Mouse (Mus musculus) neural tube, embryonic 11.5 days (tissue): ENCODE data around the gene Lat2. TPM values are rescaled to one million over a fixed set of nuclear protein-coding genes. Genes with fewer than 3 reads are reported as not detected.

ENCODE experiments used
- ATAC-seq: fragments of 200-750 bp; cut with Nextera tagmentation; 2 replicates; pipeline ENCODE4 v1.8.0; 2017; ENCODE audit warnings: moderate number of reproducible peaks, mild to moderate bottlenecking, moderate TSS enrichment, moderate library complexity; ENCODE audit not compliant: insufficient read depth, low FRiP score, low TSS enrichment
- DNase-seq: peaks from one replicate; pipeline ENCODE4 v3.0.0-alpha.2; 2015; ENCODE audit warnings: low spot score
- H3K27ac ChIP-seq: fragments of 300-500 bp; sonication (generic); 2 replicates; pipeline ENCODE4 v1.5.1; 2014; ENCODE audit warnings: low read depth, mild to moderate bottlenecking, low read length
- H3K27me3 ChIP-seq: fragments of 300-500 bp; sonication (generic); 2 replicates; pipeline ENCODE4 v1.6.1; 2014; ENCODE audit warnings: mild to moderate bottlenecking, low read length, mixed read lengths; ENCODE audit not compliant: control insufficient read depth, insufficient read depth
- H3K36me3 ChIP-seq: fragments of 300-500 bp; sonication (generic); 2 replicates; pipeline ENCODE4 v1.6.1; 2014; ENCODE audit warnings: mild to moderate bottlenecking, low read length, moderate library complexity, mixed read lengths; ENCODE audit not compliant: control insufficient read depth, insufficient read depth
- H3K4me1 ChIP-seq: fragments of 300-500 bp; sonication (generic); 2 replicates; pipeline ENCODE4 v1.6.1; 2014; ENCODE audit warnings: low read length, mixed read lengths; ENCODE audit not compliant: control insufficient read depth, insufficient read depth
- H3K4me2 ChIP-seq: fragments of 300-500 bp; sonication (generic); 2 replicates; pipeline ENCODE4 v1.6.1; 2014; ENCODE audit warnings: low read depth, mild to moderate bottlenecking, moderate library complexity
- H3K4me3 ChIP-seq: fragments of 300-500 bp; sonication (generic); 2 replicates; pipeline ENCODE4 v1.5.1; 2014; ENCODE audit warnings: low read depth, low read length
- H3K9ac ChIP-seq: fragments of 300-500 bp; sonication (generic); 2 replicates; pipeline ENCODE4 v1.6.1; 2014; ENCODE audit warnings: mild to moderate bottlenecking, low read length
- H3K9me3 ChIP-seq: fragments of 300-500 bp; sonication (generic); 2 replicates; pipeline ENCODE4 v1.6.1; 2016; ENCODE audit warnings: low read length; ENCODE audit not compliant: control insufficient read depth
- WGBS: fragments of 180-500 bp; shearing (Covaris S2); extraction: QIAGEN DNeasy Blood & Tissue Kit; methylation state at CpG from one replicate; pipeline ENCODE4 v1.1.7; 2014; 5-methylcytosine and 5-hydroxymethylcytosine counted together
- microRNA-seq: library from miRNA; unstranded; fragments of <30 nt; microRNA quantifications from one replicate; pipeline ENCODE4, GENCODE M21; 2016
- polyA plus RNA-seq: library from polyadenylated mRNA; unstranded; fragments of >200 nt; fragmentation: Nextera tagmentation; extraction: Ambion mirVana; gene quantifications from 2 replicates; pipeline ENCODE4 v1.2.1, GENCODE M21; 2014

The Lat2 gene
- polyA plus RNA-seq, 1 experiment from 2014 or later = 1.4 TPM

- H3K27ac ChIP-seq = 0 out of 2 replicates have a peak overlapping the region, but pooled peaks have one; percentile 8
- no peaks in the 10 kb centered on the region for H3K36me3 ChIP-seq
- WGBS = 16% methylated on average over 20 of the region's 20 CpGs
- peak; percentile 86 for DNase-seq
- H3K9ac ChIP-seq = no peak overlapping the region; the same call in 1 of the 2 replicates
- H3K4me2 ChIP-seq = peak overlapping the region; percentile 33
- no peaks in the 10 kb centered on the region for H3K27me3 ChIP-seq
- H3K4me3 ChIP-seq = no peak overlapping the region
- no peaks in the 10 kb centered on the region for H3K9me3 ChIP-seq
- H3K4me1 ChIP-seq = peaks cover 19% of the 10 kb centered on the region
- ATAC-seq = peak; percentile 18; the same call in 1 of the 2 replicates
Observed at GRCm38 (mm10) chr5:134555463-134556164, 59.2 kb downstream of the Lat2 start.

GRCm38 (mm10) chr5:134553951-134554546 lies 60.8 kb downstream of the Lat2 start:
- no peak for DNase-seq
- H3K36me3 ChIP-seq = no peaks in the 10 kb centered on the region
- WGBS = 91% methylated on average over 5 of the region's 5 CpGs

GRCm38 (mm10) chr5:134552110-134552972 lies 62.5 kb downstream of the Lat2 start, which contains the start of gene Clip2:
Gene Clip2, minus strand, starts transcription at chr5:134552434.
- no peaks in the 10 kb centered on the region for H3K9me3 ChIP-seq
- H3K36me3 ChIP-seq = no peaks in the 10 kb centered on the region
- H3K4me1 ChIP-seq = peaks cover 22% of the 10 kb centered on the region
- H3K9ac ChIP-seq = peak within 1 kb of the TSS; percentile 96
- no peaks in the 10 kb centered on the region for H3K27me3 ChIP-seq
- peak within 1 kb of the TSS; percentile 95 for H3K4me3 ChIP-seq
- H3K4me2 ChIP-seq = peak within 1 kb of the TSS; percentile 96
- WGBS = under 1% methylated on average over 59 of the region's 61 CpGs
- ATAC-seq (peak; percentile 87), DNase-seq (peak; percentile 93)
- H3K27ac ChIP-seq = peak within 1 kb of the TSS; percentile 97

More at GRCm38 (mm10) chr5:134553951-134554546, 60.8 kb downstream of the Lat2 start:
- Histone ChIP-seq H3K4me2 (no peak overlapping the region), H3K4me1 (peaks cover 22% of the 10 kb centered on the region), H3K9ac (no peak overlapping the region), H3K27me3 (no peaks in the 10 kb centered on the region), H3K4me3 (no peak overlapping the region), H3K27ac (no peak overlapping the region), H3K9me3 (no peaks in the 10 kb centered on the region)
- ATAC-seq = no peak

- 1% methylated on average over 50 of the region's 52 CpGs for WGBS
- H3K27ac ChIP-seq = peak overlapping the region; percentile 97
- DNase-seq (peak; percentile 65), ATAC-seq (peak; percentile 10)
- no peaks in the 10 kb centered on the region for H3K27me3 ChIP-seq
- H3K9ac ChIP-seq = peak overlapping the region; percentile 96
- H3K4me3 ChIP-seq = peak overlapping the region; percentile 95
- H3K4me2 ChIP-seq = peak overlapping the region; percentile 96
- H3K36me3 ChIP-seq = no peaks in the 10 kb centered on the region
- H3K4me1 ChIP-seq = peaks cover 22% of the 10 kb centered on the region
- no peaks in the 10 kb centered on the region for H3K9me3 ChIP-seq
Observed at GRCm38 (mm10) chr5:134551233-134552109, 63.4 kb downstream of the Lat2 start.

GRCm38 (mm10) chr5:134550836-134551232 lies 64.0 kb downstream of the Lat2 start:
- H3K4me3 ChIP-seq = peak overlapping the region; percentile 95
- no peak for ATAC-seq
- peak overlapping the region; percentile 96 for H3K9ac ChIP-seq
- peak overlapping the region; percentile 97 for H3K27ac ChIP-seq
- 7% methylated on average over 6 of the region's 6 CpGs for WGBS
- no peaks in the 10 kb centered on the region for H3K27me3 ChIP-seq
- peaks cover 20% of the 10 kb centered on the region for H3K4me1 ChIP-seq
- DNase-seq = peak; percentile 17
- no peaks in the 10 kb centered on the region for H3K36me3 ChIP-seq
- no peaks in the 10 kb centered on the region for H3K9me3 ChIP-seq
- peak overlapping the region; percentile 96 for H3K4me2 ChIP-seq

Small RNAs within 50 kb of the gene (microRNA-seq; reads per million reads assigned to microRNA genes)
- not detected for gene Mir7228

Other genes with a start within 250 kb of the Lat2 start
- gene Gtf2ird1, start 158.3 kb downstream of the Lat2 start, polyA plus RNA-seq = 75.6 and 79.9 TPM in 2 replicates
- gene Clip2, start 62.6 kb downstream of the Lat2 start, polyA plus RNA-seq = 7.6 and 8.1 TPM in 2 replicates
- gene Syna, start 54.9 kb downstream of the Lat2 start, polyA plus RNA-seq = not detected in 2 replicates
- 309 and 324 TPM in 2 replicates for gene Rfc2, start 33.7 kb downstream of the Lat2 start, polyA plus RNA-seq
- 457 and 469 TPM in 2 replicates for gene Eif4h, start 24.5 kb upstream of the Lat2 start, polyA plus RNA-seq
- 10.3 and 11.4 TPM in 2 replicates for gene Limk1, start 73.6 kb upstream of the Lat2 start, polyA plus RNA-seq
- 2.6 and 3.1 TPM in 2 replicates for gene Eln, start 132.3 kb upstream of the Lat2 start, polyA plus RNA-seq